Mouse (Mus musculus) small intestine, adult 2 months (tissue): ENCODE measurements around the gene Tmx2.

Experiments
- CTCF ChIP-seq: fragments of 200-500 bp; IDR thresholded peaks from 2 replicates; pipeline ENCODE4 v1.5.1; 2012; ENCODE audit warnings: low read depth, mild to moderate bottlenecking, control low read depth, inconsistent platforms, low read length, moderate library complexity, mixed read lengths; ENCODE audit not compliant: insufficient replicate concordance, insufficient read length; ENCODE audit errors: extremely low read depth
- POLR2A ChIP-seq: fragments of 200-500 bp; IDR thresholded peaks from 2 replicates; pipeline ENCODE4 v1.6.1; 2012; ENCODE audit warnings: low read depth, mild to moderate bottlenecking, control low read depth, inconsistent platforms, low read length, moderate library complexity

DNA sequence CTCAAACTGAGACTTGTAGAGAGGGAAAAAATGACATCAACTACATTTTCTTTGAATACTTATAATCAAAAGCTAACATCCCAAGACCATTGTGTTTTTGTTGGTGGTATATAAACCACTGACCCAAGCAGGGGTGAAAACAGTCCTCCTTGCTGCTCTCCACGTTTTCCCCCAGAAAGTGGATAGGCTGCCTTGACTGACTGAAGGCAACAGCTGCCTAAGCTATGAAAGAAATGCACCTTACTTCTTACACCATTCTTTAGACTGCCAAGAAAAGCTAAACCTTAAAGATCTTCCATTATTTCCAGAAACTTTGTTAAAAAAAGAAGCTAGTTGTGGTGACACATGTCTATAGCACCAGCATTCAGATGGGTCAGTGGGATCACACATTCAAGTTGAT is 32.8 kb downstream of the Tmx2 start:
- TF ChIP-seq CTCF: no peak
- TF ChIP-seq POLR2A: no peak
